In genomic region chr3:132948298-132948795, GRCm38 (mm10) we compare ENCODE assay signal across 8 mouse cellular contexts. TPM values are rescaled to one million over a fixed set of nuclear protein-coding genes. Genes with fewer than 3 reads are reported as not detected.
A peak's percentile ranks its signal among the peaks of the same experiment; 100 is the strongest.
DNase-seq lines count a peak whose midpoint lies in the region; ATAC-seq lines count a peak whose summit lies in the region.

No protein-coding gene starts in this region.

- H3K4me2 ChIP-seq in heart, embryonic 13.5 days, result peak overlapping the region; percentile 99
- peak overlapping the region; percentile 9; the same call in 1 of the 2 replicates for H3K4me2 ChIP-seq in forebrain, embryonic 16.5 days (ENCODE audit: low read length)
- 0 out of 2 replicates have a peak overlapping the region, but pooled peaks have one; percentile 7 for H3K4me2 ChIP-seq in limb, embryonic 15.5 days

- H3K4me3 ChIP-seq in heart, embryonic 13.5 days, result peak overlapping the region; percentile 81; the same call in 1 of the 2 replicates
- no peak overlapping the region for H3K4me3 ChIP-seq in forebrain, embryonic 16.5 days (replicated peaks; ENCODE audit: low read length)
- no peak overlapping the region for H3K4me3 ChIP-seq in limb, embryonic 15.5 days

- no peak overlapping the region for H3K9ac ChIP-seq in heart, embryonic 13.5 days
- no peak overlapping the region for H3K9ac ChIP-seq in forebrain, embryonic 16.5 days (replicated peaks; ENCODE audit: low read depth, low read length)
- H3K9ac ChIP-seq in limb, embryonic 15.5 days, result no peak overlapping the region

- no peak for ATAC-seq in heart, embryonic 13.5 days (ENCODE audit: extremely low read depth, insufficient number of reproducible peaks, low FRiP score, low TSS enrichment)
- no peak for ATAC-seq in forebrain, embryonic 16.5 days
- no peak for ATAC-seq in limb, embryonic 15.5 days (ENCODE audit: insufficient number of reproducible peaks, low FRiP score, low TSS enrichment, low read depth)

- H3K36me3 ChIP-seq in heart, embryonic 13.5 days, result no peaks in the 10 kb centered on the region
- H3K36me3 ChIP-seq in forebrain, embryonic 16.5 days (ENCODE audit: control insufficient read depth, insufficient read depth), result no peaks in the 10 kb centered on the region
- no peaks in the 10 kb centered on the region for H3K36me3 ChIP-seq in limb, embryonic 15.5 days

- 0 out of 2 replicates have a peak, but pooled peaks cover 7% of the 10 kb centered on the region for H3K27me3 ChIP-seq in heart, embryonic 13.5 days (replicated peaks)
- H3K27me3 ChIP-seq in forebrain, embryonic 16.5 days (replicated peaks; ENCODE audit: control insufficient read depth, insufficient read depth, low read length), result 0 out of 2 replicates have a peak, but pooled peaks cover 2% of the 10 kb centered on the region
- peaks cover 13% of the 10 kb centered on the region; the same call in 1 of the 2 replicates for H3K27me3 ChIP-seq in limb, embryonic 15.5 days

- no peak overlapping the region for H3K27ac ChIP-seq in heart, embryonic 13.5 days (replicated peaks)
- no peak overlapping the region for H3K27ac ChIP-seq in forebrain, embryonic 16.5 days (ENCODE audit: low read length)
- no peak overlapping the region for H3K27ac ChIP-seq in limb, embryonic 15.5 days

- DNase-seq in heart, adult 9 months (ENCODE audit: low spot score in 2 of 2), result no peak
- DNase-seq in MN1 (ENCODE audit: low spot score), result peak; percentile 38
- DNase-seq in cerebellum, postnatal 36 days, result no peak
- no peak for DNase-seq in cerebellum, adult 11 months
- no peak for DNase-seq in gastrocnemius, postnatal 10 days

- H3K9me3 ChIP-seq in heart, embryonic 13.5 days, result no peaks in the 10 kb centered on the region
- H3K9me3 ChIP-seq in forebrain, embryonic 16.5 days (ENCODE audit: control insufficient read depth, low read length), result no peaks in the 10 kb centered on the region
- no peaks in the 10 kb centered on the region for H3K9me3 ChIP-seq in limb, embryonic 15.5 days

- H3K4me1 ChIP-seq in heart, embryonic 13.5 days, result peaks cover 30% of the 10 kb centered on the region
- H3K4me1 ChIP-seq in forebrain, embryonic 16.5 days (replicated peaks; ENCODE audit: control insufficient read depth, insufficient read depth, low read length), result peaks cover 15% of the 10 kb centered on the region
- peaks cover 18% of the 10 kb centered on the region for H3K4me1 ChIP-seq in limb, embryonic 15.5 days

- WGBS in heart, embryonic 13.5 days, result 14% methylated on average over 7 of the region's 7 CpGs
- WGBS in forebrain, embryonic 16.5 days, result 11% methylated on average over 7 of the region's 7 CpGs
- WGBS in limb, embryonic 15.5 days, result 15% methylated on average over 7 of the region's 7 CpGs

RNA-seq across cellular contexts. Expression of gene Npnt, which starts 1.7 kb away (rescaled TPM):
- 21.8 and 25.6 TPM in 2 replicates for polyA plus RNA-seq in heart, embryonic 13.5 days (2015; fragmentation: Nextera tagmentation; extraction: Ambion mirVana)
- 6.3 and 9.0 TPM in 2 replicates for polyA plus RNA-seq in forebrain, embryonic 16.5 days (2015; fragmentation: Nextera tagmentation; extraction: Ambion mirVana)
- polyA plus RNA-seq in limb, embryonic 15.5 days (2015; fragmentation: Nextera tagmentation; extraction: Ambion mirVana), result 41.6 and 49.5 TPM in 2 replicates
- 10 to 100 TPM; 19.4 to 24.1 TPM for total RNA-seq in gastrocnemius, postnatal 10 days (2021)

Comparison
In these comparisons a context has a peak if more than half of its experiments do, and no peak if none do; other contexts are left out.
1. H3K4me2 ChIP-seq: peak in every context shown above with its lines; median percentile 99 in heart, embryonic 13.5 days; 9 in forebrain, embryonic 16.5 days; 7 in limb, embryonic 15.5 days.